Mouse (Mus musculus): ENCODE results near the gene Pld1. TPM values are rescaled to one million over a fixed set of nuclear protein-coding genes. Genes with fewer than 3 reads are reported as not detected.

The Pld1 gene
- 5.4 and 6.2 TPM in 2 replicates for polyA plus RNA-seq (2012; rRNA removed)

DNA sequence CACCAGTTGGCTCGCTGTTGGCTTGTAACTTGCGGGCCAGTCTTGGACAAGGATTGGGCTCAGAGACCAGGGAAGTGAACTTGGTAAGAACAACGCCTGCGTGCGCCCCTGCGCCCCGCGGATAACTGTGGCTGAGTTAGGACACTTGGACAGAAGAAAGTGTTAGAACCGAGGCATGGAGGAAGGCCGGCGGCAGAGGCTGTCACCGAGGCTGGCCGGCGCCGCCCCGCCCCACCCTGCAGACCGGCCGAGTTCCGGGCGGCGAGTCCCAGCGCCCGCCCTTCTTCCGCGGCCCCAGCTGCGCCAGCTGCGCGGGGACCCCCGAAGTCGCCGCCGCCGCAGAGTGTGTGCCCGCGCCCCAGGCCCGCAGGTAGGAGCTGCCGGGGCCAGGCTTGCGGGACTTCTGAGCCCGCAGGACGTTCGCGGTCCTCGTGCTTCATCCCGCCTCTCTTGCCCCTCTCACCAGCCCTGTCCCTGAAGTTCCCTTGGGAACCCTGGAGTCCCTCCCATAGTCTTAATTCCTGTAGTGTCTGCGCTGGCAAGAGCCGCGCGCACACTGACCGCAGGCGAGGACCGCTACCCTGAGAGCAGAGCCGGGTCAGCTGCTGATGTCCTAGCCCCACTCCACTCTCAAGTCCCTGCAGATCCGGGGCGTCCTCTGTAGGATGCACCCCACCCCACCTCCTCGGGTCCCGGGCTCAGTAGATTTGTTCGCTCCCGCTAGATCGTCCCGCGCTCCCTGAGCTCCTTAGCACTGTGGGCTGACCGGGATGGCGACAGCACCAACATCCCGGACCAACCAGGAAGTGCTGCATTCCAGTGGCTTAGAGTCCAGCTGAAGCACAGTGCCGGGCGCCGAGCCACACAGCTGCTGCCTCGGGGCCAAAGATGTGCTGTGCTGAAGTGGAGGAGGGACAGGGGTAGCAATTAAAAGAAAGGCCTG is at the start of gene Pld1:
Gene Pld1, plus strand, starts transcription at position 315 of the 943 bp plus-strand sequence.

DNA sequence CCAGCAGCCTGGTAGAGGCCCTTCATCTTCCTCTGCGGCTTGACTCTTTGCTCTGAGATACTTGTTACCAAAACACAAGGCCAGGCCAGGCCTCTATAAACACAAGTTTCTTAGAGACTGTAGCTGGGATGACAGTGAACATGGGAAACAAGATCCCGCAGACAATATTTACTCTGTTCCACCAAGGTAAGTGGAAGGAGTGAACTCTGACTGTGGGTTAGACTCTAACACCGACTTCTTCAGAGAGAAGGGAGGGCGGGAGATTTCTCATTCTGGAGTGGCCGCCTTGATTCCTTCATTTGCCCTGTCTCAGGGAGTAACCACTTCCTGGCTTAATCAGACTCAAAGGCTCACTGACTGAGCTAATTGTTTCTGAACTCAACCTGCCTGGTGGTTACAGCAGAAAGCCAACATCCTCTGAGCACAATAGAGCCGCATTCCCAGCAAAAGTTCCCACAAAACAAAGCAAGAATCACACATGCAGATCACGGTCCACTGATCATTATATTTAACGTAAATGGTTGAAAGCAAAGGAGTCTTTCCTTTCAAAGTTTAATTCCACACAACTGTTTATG is 42.1 kb upstream of the Pld1 start, which contains the start of gene Tmem212:
Gene Tmem212, minus strand, starts transcription at position 51 of the 575 bp plus-strand sequence.

Other genes starting within 250 kb of the Pld1 start
- 9.9 and 12.5 TPM in 2 replicates for gene Fndc3b, start 227.4 kb upstream of the Pld1 start, polyA plus RNA-seq (2012; rRNA removed)
- 0.09 TPM in 1 of 2 replicates, not detected in the other for gene Tmem212, start 42.3 kb upstream of the Pld1 start, polyA plus RNA-seq (2012; rRNA removed)

Data from liver, embryonic 18 days (tissue).